Mouse (Mus musculus): Measurements from ENCODE around the gene Fmnl2. TPM values are rescaled to one million over a fixed set of nuclear protein-coding genes. Genes with fewer than 3 reads are reported as not detected.

The Fmnl2 gene
- total RNA-seq, 2 experiments from 2014 or later, result 0.35 to 0.70 TPM

DNA sequence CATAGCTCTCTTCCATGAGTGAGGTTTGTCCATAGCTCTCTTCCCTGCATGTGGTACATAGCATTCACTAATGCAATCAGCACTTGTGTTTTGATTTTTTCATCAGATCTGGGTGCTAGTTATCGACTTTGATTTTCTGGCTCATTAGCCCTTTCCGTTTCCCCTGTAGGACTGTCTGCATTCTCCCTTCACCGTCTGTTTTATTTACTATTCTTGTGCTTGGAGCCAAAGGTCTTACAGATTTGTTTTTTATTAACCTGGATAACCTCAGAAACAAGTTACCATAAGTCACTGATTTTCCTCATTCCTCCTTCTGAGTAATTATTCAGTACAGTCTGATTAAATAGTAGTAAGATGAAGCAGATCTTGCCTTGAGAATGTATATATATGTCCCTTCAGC lies 44.8 kb downstream of the Fmnl2 start:
- no peak for ATAC-seq (replicated peaks; ENCODE audit: low FRiP score, low TSS enrichment, poor library complexity, severe bottlenecking)

DNA sequence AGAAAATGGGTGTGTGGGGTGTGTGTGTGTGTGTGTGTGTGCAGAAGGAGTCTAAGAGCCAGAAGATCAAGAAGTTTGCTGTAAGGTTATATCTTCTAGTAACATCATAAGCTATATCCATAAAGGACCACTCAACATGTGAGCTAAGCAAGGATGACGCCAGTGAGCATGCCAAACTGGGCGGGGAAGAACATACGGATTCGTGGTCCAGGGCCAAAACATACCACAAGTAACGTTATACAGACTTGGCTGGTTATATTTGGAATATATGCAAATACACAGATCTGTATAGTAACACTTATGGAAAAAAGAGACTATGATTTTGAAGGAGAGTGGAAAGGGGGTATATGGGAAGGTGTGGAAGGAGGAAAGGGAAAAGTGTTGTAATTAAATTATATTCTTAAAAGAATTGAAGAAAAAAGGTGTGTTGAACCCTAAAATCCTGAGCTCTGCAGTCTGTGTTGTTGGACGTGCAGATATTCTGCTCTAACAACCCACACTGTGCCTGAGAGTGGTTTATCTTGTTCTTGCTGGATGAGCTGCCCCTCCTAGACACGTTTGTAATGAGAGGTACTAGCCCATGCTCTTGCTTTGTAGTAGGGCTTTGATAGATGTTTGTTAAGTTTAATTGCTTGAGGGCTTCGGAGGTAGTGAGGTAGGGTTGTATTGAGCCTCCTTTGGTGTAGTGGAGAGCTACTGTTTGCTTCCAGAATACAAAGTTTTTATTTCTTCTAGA lies 45.7 kb downstream of the Fmnl2 start:
- no peak for ATAC-seq (replicated peaks; ENCODE audit: low FRiP score, low TSS enrichment, poor library complexity, severe bottlenecking)

GRCm38 (mm10) chr2:52904526-52904925 lies 46.9 kb downstream of the Fmnl2 start:
- ATAC-seq (replicated peaks; ENCODE audit: low FRiP score, low TSS enrichment, poor library complexity, severe bottlenecking), result no peak

GRCm38 (mm10) chr2:52913311-52913710 lies 55.7 kb downstream of the Fmnl2 start:
- ATAC-seq (replicated peaks; ENCODE audit: low FRiP score, low TSS enrichment, poor library complexity, severe bottlenecking), result no peak

- no peak for ATAC-seq (replicated peaks; ENCODE audit: low FRiP score, low TSS enrichment, poor library complexity, severe bottlenecking)
These were observed 56.1 kb downstream of the Fmnl2 start for GRCm38 (mm10) chr2:52913746-52914145.

- no peak for ATAC-seq (replicated peaks; ENCODE audit: low FRiP score, low TSS enrichment, poor library complexity, severe bottlenecking)
These were observed 57.9 kb downstream of the Fmnl2 start for GRCm38 (mm10) chr2:52915536-52915935.

DNA sequence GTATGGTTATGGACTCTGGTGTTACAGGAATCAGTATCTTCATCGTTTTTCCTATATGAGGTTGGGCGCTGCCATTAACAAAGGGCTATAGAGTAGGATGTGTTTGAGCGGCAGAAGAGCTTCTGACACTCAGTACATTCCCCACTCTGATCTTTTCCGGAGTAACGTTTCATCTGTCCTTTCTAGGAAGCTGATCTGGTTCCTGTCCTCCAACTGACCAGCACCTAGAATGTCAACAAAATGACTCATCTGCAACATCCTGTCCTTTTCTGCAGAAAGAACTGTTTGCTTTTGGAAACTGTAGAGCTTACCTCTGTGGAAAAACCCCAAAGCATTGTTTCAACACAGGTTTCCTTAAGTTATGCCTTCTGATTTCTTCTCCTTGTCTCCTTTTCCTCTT lies 60.4 kb downstream of the Fmnl2 start:
- ATAC-seq (replicated peaks; ENCODE audit: low FRiP score, low TSS enrichment, poor library complexity, severe bottlenecking), result no peak

DNA sequence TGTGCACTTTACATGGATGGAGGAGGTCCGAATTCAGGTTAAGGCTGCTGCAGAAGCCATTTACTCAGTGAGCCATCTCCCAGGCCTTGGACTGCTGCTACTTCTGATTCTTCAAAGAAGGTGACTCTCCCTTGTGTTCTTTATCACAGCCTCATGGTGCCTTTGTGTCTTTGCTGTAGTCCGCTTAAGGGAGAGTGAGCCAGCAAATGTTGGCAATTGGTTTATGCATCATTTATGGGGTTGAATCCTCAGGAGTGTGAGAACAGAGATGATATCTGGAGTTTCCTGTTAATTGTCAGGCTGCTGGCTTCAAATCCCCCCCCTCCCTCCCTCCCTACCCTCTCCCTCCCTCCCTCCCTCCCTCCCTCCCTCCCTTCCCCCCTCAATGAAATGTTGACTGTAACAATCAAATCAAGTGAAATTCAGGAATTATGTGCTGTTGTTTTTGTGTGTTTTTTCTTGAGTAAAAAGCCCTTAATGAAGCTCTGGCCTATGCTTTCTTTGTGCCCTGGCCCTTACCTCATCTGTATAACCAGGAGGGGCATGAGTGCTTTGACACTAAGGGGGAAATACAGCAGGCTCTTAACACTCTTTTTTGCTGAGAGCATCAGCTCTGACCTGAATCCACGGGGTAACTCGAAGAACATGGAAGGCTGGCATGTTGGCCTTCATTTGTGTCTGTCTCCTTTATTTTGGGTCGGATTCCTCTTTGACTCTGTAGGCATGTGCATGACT lies 63.2 kb downstream of the Fmnl2 start:
- no peak for ATAC-seq (replicated peaks; ENCODE audit: low FRiP score, low TSS enrichment, poor library complexity, severe bottlenecking)

GRCm38 (mm10) chr2:52925062-52925461 lies 67.4 kb downstream of the Fmnl2 start:
- ATAC-seq (replicated peaks; ENCODE audit: low FRiP score, low TSS enrichment, poor library complexity, severe bottlenecking), result no peak

GRCm38 (mm10) chr2:52927381-52927780 lies 69.7 kb downstream of the Fmnl2 start:
- ATAC-seq (replicated peaks; ENCODE audit: low FRiP score, low TSS enrichment, poor library complexity, severe bottlenecking), result no peak

DNA sequence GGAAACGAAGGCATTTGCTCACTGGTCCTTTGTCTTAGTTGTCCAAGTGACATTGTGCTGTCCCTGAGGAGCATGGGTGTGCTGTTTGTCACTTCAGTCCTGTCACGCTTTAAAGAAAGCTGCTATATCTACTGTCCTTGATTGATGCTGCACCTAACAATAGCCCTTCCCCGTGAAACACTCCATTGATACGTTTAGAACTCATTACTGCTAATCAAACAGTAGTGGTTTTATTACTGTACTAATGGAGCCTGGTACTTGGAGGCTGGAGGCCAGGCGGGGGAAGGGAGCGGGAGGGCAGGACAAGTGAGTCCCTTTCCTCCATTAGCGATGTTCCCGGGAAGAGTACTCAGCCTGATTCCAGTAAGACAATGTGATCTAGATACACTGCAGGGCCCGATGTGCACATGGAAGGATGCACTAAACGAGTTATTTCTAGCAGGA lies 70.2 kb downstream of the Fmnl2 start:
- ATAC-seq (replicated peaks; ENCODE audit: low FRiP score, low TSS enrichment, poor library complexity, severe bottlenecking), result no peak

DNA sequence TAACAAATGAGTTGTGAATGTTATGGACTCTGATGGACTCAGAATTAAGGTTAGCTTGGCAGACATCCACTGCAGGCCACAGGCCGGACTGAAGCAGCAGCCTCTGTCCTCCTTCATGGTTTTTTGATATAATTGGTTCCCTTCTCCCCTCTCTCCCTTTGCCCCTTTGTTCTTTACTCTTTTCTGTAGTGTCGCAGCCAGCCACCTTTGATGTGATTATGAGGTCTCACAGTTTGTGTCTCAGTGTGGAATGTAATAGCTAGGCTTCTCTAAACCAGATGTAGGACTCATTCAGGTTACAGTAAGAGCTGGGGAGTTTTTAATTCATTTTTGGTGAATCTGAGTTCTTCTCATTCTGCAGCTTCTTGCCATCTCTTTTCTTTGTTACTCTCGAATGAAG lies 70.7 kb downstream of the Fmnl2 start:
- no peak for ATAC-seq (replicated peaks; ENCODE audit: low FRiP score, low TSS enrichment, poor library complexity, severe bottlenecking)

- ATAC-seq (replicated peaks; ENCODE audit: low FRiP score, low TSS enrichment, poor library complexity, severe bottlenecking), result no peak
These were observed 72.6 kb downstream of the Fmnl2 start for GRCm38 (mm10) chr2:52930106-52930868.

- ATAC-seq (replicated peaks; ENCODE audit: low FRiP score, low TSS enrichment, poor library complexity, severe bottlenecking), result no peak
These were observed 73.7 kb downstream of the Fmnl2 start for GRCm38 (mm10) chr2:52931315-52931714.

DNA sequence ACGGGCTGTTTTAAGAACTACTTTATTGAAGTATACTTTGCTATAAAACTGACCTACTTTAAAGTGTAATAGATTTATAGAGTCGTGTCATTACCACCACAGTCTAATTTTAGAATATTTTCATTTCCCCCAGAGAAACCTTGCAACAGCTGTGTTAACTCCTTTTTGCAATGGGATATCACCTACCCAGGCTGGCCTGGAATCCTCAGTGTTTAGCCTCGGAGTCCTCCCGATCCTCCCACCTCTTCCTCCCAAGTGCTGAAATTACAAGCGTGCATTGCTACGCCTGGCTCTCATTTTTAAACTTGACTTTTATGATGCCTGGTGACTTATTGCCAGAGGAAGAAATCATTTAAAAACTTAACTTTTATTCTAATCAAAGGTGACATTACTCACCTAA lies 78.2 kb downstream of the Fmnl2 start:
- ATAC-seq (replicated peaks; ENCODE audit: low FRiP score, low TSS enrichment, poor library complexity, severe bottlenecking), result no peak

GRCm38 (mm10) chr2:52938351-52939074 lies 80.9 kb downstream of the Fmnl2 start:
- no peak for ATAC-seq (replicated peaks; ENCODE audit: low FRiP score, low TSS enrichment, poor library complexity, severe bottlenecking)

DNA sequence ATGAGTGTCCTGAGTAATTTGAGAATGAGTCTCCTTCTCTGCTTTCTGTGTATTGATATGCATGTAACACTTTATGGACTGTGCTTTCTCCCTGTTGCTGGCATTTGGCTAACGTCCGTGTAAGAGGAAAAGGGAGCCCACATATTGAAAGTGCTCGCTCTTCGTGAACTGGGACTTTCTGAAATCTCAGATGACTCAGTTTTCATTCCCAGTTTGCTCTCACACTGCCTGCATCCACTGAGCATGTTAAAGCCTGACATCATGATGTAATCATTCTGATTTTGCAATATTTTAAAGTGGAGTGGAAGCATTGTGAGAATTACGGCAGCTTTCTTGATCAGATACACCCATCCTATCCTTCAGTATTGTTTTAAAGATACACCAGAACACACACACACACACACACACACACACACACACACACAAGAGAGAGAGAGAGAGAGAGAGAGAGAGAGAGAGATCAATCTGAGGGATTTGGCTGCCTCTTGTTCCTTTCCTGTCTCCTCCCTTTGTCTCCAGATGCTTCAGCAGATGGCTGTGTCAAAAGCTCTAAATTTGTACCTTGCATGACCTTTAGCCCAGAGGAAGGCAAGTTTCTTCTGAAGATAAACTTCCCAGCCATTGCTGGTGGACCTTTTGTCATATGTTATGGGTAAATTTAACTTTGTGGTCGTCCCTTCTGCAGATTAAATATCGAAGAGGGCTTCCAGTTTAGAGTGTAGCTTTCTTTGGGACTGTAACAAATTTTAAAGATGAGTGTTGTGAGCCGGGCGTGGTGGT lies 86.2 kb downstream of the Fmnl2 start:
- no peak for ATAC-seq (replicated peaks; ENCODE audit: low FRiP score, low TSS enrichment, poor library complexity, severe bottlenecking)

DNA sequence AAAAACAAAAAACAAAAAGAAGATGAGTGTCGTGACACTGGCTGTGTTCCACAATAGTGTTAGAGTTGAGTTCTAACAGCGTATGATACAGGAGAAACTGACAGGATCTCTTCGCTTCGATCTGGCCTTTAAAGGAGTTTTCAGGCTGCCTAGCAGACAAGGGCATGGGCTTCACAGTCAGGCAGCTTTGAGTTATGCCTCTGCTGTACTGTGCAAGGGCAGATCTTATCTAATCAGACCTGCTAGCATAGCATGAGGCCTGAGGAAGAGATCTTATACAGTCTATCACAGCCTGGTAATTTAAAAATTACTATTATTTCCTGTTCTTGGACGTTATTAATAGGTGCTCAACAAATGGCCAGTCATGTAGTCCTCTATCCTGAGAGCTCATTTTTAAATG lies 86.9 kb downstream of the Fmnl2 start:
- no peak for ATAC-seq (replicated peaks; ENCODE audit: low FRiP score, low TSS enrichment, poor library complexity, severe bottlenecking)

DNA sequence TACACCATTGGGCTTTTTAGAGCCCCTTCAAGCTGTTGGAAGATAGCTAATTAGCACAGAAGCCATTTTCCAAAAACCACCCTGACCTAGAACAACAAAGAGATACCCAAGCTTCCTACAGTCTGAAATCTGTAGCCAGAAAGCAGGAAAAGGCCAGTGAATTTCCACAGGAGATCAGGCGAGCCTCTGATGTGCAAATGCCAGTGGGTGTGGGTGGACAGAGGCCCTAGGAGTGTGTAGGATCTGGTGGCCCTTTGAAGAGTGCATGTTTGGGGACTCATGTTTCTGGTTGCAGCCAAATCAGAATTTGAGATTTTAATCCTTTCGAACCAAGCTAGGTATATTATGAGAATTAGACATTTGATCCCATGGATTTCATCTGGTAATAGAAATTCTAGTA lies 88.4 kb downstream of the Fmnl2 start:
- ATAC-seq (replicated peaks; ENCODE audit: low FRiP score, low TSS enrichment, poor library complexity, severe bottlenecking), result no peak
